Mouse (Mus musculus) CH12F3 (cell line): ENCODE results near the gene Pds5a.

Source experiments
- in situ Hi-C: fragments of 300-500 bp; cut with MboI; formaldehyde crosslinking; loops from 2 replicates; pipeline ENCODE4 v1.14.3; 2020; ENCODE audit warnings: low sequenced_read_pairs

Gene Pds5a

GRCm38 (mm10) chr5:65574876-65575275 lies 123.2 kb downstream of the Pds5a start:
- in situ Hi-C loops: no loop called here

- in situ Hi-C loops: no loop called here
These were observed 132.6 kb downstream of the Pds5a start for GRCm38 (mm10) chr5:65565486-65565885.

- in situ Hi-C loops: no loop called here
These were observed 136.8 kb downstream of the Pds5a start for GRCm38 (mm10) chr5:65561125-65561893.

GRCm38 (mm10) chr5:65557109-65557508 lies 141.0 kb downstream of the Pds5a start:
- in situ Hi-C loops: no loop called here
